Mouse (Mus musculus) olfactory bulb, adult 2 months (tissue): ENCODE data around the gene Pde10a. TPM values are rescaled to one million over a fixed set of nuclear protein-coding genes. Genes with fewer than 3 reads are reported as not detected.

Experiments
- H3K27ac ChIP-seq: fragments of 200-500 bp; 2 replicates; pipeline ENCODE4 v1.5.1; 2012; ENCODE audit warnings: low read depth, low read length; ENCODE audit not compliant: insufficient read depth
- H3K4me1 ChIP-seq: fragments of 200-500 bp; 2 replicates; pipeline ENCODE4 v1.6.1; 2012; ENCODE audit warnings: low read length; ENCODE audit not compliant: control insufficient read depth, insufficient read depth
- H3K4me3 ChIP-seq: fragments of 200-500 bp; 2 replicates; pipeline ENCODE4 v1.5.1; 2012; ENCODE audit warnings: mild to moderate bottlenecking, low read depth, low read length, moderate library complexity; ENCODE audit not compliant: insufficient read depth
- CTCF ChIP-seq: fragments of 200-500 bp; IDR thresholded peaks from 2 replicates; pipeline ENCODE4 v1.5.1; 2012; ENCODE audit warnings: low read depth, mild to moderate bottlenecking, low read length, moderate library complexity; ENCODE audit not compliant: insufficient read depth
- POLR2A ChIP-seq: fragments of 200-500 bp; IDR thresholded peaks from 2 replicates; pipeline ENCODE4 v1.6.1; 2012; ENCODE audit warnings: mild to moderate bottlenecking, low read depth, low read length, moderate library complexity; ENCODE audit not compliant: insufficient read depth
- WGBS: fragments of 180-500 bp; shearing (Covaris S2); methylation state at CpG from one replicate; pipeline ENCODE4 v1.1.7; 2018; 5-methylcytosine and 5-hydroxymethylcytosine counted together
- polyA plus RNA-seq: library from polyadenylated mRNA; stranded (reverse); fragments of >200 nt; gene quantifications from 2 replicates; pipeline ENCODE4 v1.2.4, GENCODE M21; 2012; ENCODE audit warnings: low replicate concordance; ENCODE audit not compliant: missing spikeins, insufficient read depth, insufficient read length

Pde10a gene
- not detected in 2 replicates for polyA plus RNA-seq

GRCm38 (mm10) chr17:8525225-8525721, at the start of gene Pde10a:
Pde10a (plus strand) TSS chr17:8525372.
- Histone ChIP-seq H3K4me3 (peak within 1 kb of the TSS; percentile 58), H3K27ac (peak within 1 kb of the TSS; percentile 78), H3K4me1 (peaks cover 28% of the 10 kb centered on the region)
- WGBS: under 1% methylated on average over 22 of the region's 22 CpGs
- TF ChIP-seq CTCF (no peak), POLR2A (no peak)

GRCm38 (mm10) chr17:8478554-8478953, 46.6 kb upstream of the Pde10a start:
- TF ChIP-seq CTCF: no peak
- no peak for TF ChIP-seq POLR2A
- H3K4me1 ChIP-seq: 0 out of 2 replicates have a peak, but pooled peaks cover 2% of the 10 kb centered on the region
- 92% methylated on average over 3 of the region's 3 CpGs for WGBS
- no peak overlapping the region for H3K27ac ChIP-seq
- H3K4me3 ChIP-seq: no peak overlapping the region

- Histone ChIP-seq H3K4me3 (no peak overlapping the region), H3K27ac (no peak overlapping the region), H3K4me1 (0 out of 2 replicates have a peak, but pooled peaks cover 2% of the 10 kb centered on the region)
- 90% methylated on average over 9 of the region's 9 CpGs for WGBS
- TF ChIP-seq CTCF: no peak
- no peak for TF ChIP-seq POLR2A
Observed at GRCm38 (mm10) chr17:8479493-8480128, 45.6 kb upstream of the Pde10a start.

- Histone ChIP-seq H3K4me3 (no peak overlapping the region), H3K27ac (no peak overlapping the region), H3K4me1 (peaks cover 2% of the 10 kb centered on the region; the same call in 1 of the 2 replicates)
- 76% methylated on average over 10 of the region's 10 CpGs for WGBS
- no peak for TF ChIP-seq CTCF
Observed at GRCm38 (mm10) chr17:8481797-8482196, 43.4 kb upstream of the Pde10a start.

GRCm38 (mm10) chr17:8482876-8483275, 42.3 kb upstream of the Pde10a start:
- Histone ChIP-seq H3K4me1 (peaks cover 6% of the 10 kb centered on the region; the same call in 1 of the 2 replicates), H3K27ac (no peak overlapping the region), H3K4me3 (no peak overlapping the region)
- no peak for TF ChIP-seq CTCF
- no peak for TF ChIP-seq POLR2A
- 69% methylated on average over 7 of the region's 7 CpGs for WGBS

- H3K27ac ChIP-seq: no peak overlapping the region
- 80% methylated on average over 3 of the region's 3 CpGs for WGBS
- H3K4me1 ChIP-seq: peaks cover 10% of the 10 kb centered on the region
- H3K4me3 ChIP-seq: no peak overlapping the region
- TF ChIP-seq CTCF (no peak), POLR2A (no peak)
Observed at GRCm38 (mm10) chr17:8484246-8484645, 40.9 kb upstream of the Pde10a start.

- Histone ChIP-seq H3K4me3 (no peak overlapping the region), H3K4me1 (peaks cover 10% of the 10 kb centered on the region), H3K27ac (no peak overlapping the region)
- TF ChIP-seq CTCF (no peak), POLR2A (no peak)
Observed at GRCm38 (mm10) chr17:8485146-8485545, 40.0 kb upstream of the Pde10a start.

- 0 out of 2 replicates have a peak overlapping the region, but pooled peaks have one; percentile 29 for H3K27ac ChIP-seq
- H3K4me3 ChIP-seq: no peak overlapping the region
Observed at GRCm38 (mm10) chr17:8487824-8488223, 37.3 kb upstream of the Pde10a start.

GRCm38 (mm10) chr17:8490971-8491370, 34.2 kb upstream of the Pde10a start:
- WGBS: 83% methylated on average over 5 of the region's 5 CpGs
- Histone ChIP-seq H3K27ac (no peak overlapping the region), H3K4me3 (no peak overlapping the region), H3K4me1 (peaks cover 7% of the 10 kb centered on the region)
- TF ChIP-seq POLR2A: no peak
- TF ChIP-seq CTCF: no peak

More at GRCm38 (mm10) chr17:8487824-8488223, 37.3 kb upstream of the Pde10a start:
- 0 out of 2 replicates have a peak, but pooled peaks have one; percentile 15 for TF ChIP-seq POLR2A
- TF ChIP-seq CTCF: no peak
- peaks cover 8% of the 10 kb centered on the region for H3K4me1 ChIP-seq
- 27% methylated on average over 12 of the region's 12 CpGs for WGBS
